Mouse (Mus musculus): Measurements from ENCODE around the gene Lypd8. TPM values are rescaled to one million over a fixed set of nuclear protein-coding genes. Genes with fewer than 3 reads are reported as not detected.

Gene Lypd8
- polyA plus RNA-seq, 1 experiment, result not detected

DNA sequence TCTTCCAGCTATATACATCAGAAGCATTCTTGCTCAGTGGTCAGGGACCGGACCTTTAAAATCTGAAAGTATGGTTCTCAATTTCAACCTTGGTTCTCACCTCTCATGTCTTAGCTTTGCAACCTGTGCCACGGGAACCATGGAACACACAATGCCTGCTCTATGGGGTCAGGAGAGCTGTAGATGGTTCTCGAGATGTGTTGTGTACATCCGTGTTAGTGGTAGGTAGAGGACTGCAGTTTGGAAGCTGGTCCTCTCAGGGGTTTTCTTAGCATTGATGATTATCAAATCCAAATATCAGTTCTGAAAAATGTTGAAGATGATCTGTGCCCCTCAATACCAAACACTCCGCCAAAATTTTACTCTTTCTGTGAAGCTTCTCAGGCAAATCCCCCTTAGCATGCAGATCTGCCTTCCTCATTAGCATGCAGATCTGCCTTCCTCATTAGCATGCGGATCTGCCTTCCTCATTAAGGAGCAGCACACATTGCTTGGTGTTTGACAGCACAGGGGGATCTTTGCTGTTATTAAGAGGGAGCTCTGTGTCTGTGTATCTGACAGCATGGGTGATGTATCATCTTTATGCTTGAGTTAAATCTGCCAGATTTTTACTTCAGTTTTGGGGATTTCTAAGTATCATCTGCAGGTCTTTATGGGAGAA, 21.3 kb downstream of the Lypd8 start:
- TF ChIP-seq CEBPB (IDR thresholded peaks at IDR 0.05; ENCODE audit: low read depth), result no peak
- TF ChIP-seq MAX (IDR thresholded peaks at IDR 0.05), result no peak
- no peak for TF ChIP-seq MYOD1 (IDR thresholded peaks at IDR 0.05; ENCODE audit: control insufficient read depth, insufficient read length, low read depth)
- no peak for TF ChIP-seq CTCF (IDR thresholded peaks at IDR 0.05; ENCODE audit: control insufficient read depth, insufficient read depth, insufficient read length)
- no peak for TF ChIP-seq FOSL1 (IDR thresholded peaks at IDR 0.05; ENCODE audit: insufficient read depth, low read length, poor library complexity, severe bottlenecking)
- TF ChIP-seq USF1 (IDR thresholded peaks at IDR 0.05; ENCODE audit: low read depth), result no peak
- TF ChIP-seq MYOG (IDR thresholded peaks at IDR 0.05; ENCODE audit: control insufficient read depth, extremely low read depth, insufficient read length), result no peak
- Histone ChIP-seq H3K27me3 (ENCODE audit: control insufficient read depth, insufficient read depth, insufficient read length) (no peaks in the 10 kb centered on the region), H3K79me3 (ENCODE audit: low read depth) (no peaks in the 10 kb centered on the region), H3ac (ENCODE audit: control insufficient read depth, insufficient read length, low read depth) (no peak overlapping the region), H3K4me3 (ENCODE audit: insufficient read depth, poor library complexity, severe bottlenecking) (no peak overlapping the region), H3K36me3 (ENCODE audit: control insufficient read depth, insufficient read depth) (no peaks in the 10 kb centered on the region), H3K79me2 (ENCODE audit: control insufficient read depth, insufficient read depth) (no peaks in the 10 kb centered on the region)

- no peaks in the 10 kb centered on the region for H3K79me3 ChIP-seq (ENCODE audit: low read depth)
- no peak overlapping the region for H3ac ChIP-seq (ENCODE audit: control insufficient read depth, insufficient read length, low read depth)
- H3K27me3 ChIP-seq (ENCODE audit: control insufficient read depth, insufficient read depth, insufficient read length), result no peaks in the 10 kb centered on the region
- TF ChIP-seq CEBPB (IDR thresholded peaks at IDR 0.05; ENCODE audit: low read depth), result no peak
- no peak for TF ChIP-seq USF1 (IDR thresholded peaks at IDR 0.05; ENCODE audit: low read depth)
- TF ChIP-seq MAX (IDR thresholded peaks at IDR 0.05), result no peak
- no peak for TF ChIP-seq MYOG (IDR thresholded peaks at IDR 0.05; ENCODE audit: control insufficient read depth, extremely low read depth, insufficient read length)
- TF ChIP-seq FOSL1 (IDR thresholded peaks at IDR 0.05; ENCODE audit: insufficient read depth, low read length, poor library complexity, severe bottlenecking), result no peak
- no peak for TF ChIP-seq CTCF (IDR thresholded peaks at IDR 0.05; ENCODE audit: control insufficient read depth, insufficient read depth, insufficient read length)
- TF ChIP-seq MYOD1 (IDR thresholded peaks at IDR 0.05; ENCODE audit: control insufficient read depth, insufficient read length, low read depth), result no peak
- no peak overlapping the region for H3K4me3 ChIP-seq (ENCODE audit: insufficient read depth, poor library complexity, severe bottlenecking)
- no peaks in the 10 kb centered on the region for H3K36me3 ChIP-seq (ENCODE audit: control insufficient read depth, insufficient read depth)
- no peaks in the 10 kb centered on the region for H3K79me2 ChIP-seq (ENCODE audit: control insufficient read depth, insufficient read depth)
These were observed 21.8 kb downstream of the Lypd8 start for GRCm38 (mm10) chr11:58400655-58401054.

GRCm38 (mm10) chr11:58408066-58408465, 29.2 kb downstream of the Lypd8 start:
- TF ChIP-seq CTCF (IDR thresholded peaks at IDR 0.05; ENCODE audit: control insufficient read depth, insufficient read depth, insufficient read length) (no peak), USF1 (IDR thresholded peaks at IDR 0.05; ENCODE audit: low read depth) (no peak), CEBPB (IDR thresholded peaks at IDR 0.05; ENCODE audit: low read depth) (no peak), MAX (IDR thresholded peaks at IDR 0.05) (no peak), FOSL1 (IDR thresholded peaks at IDR 0.05; ENCODE audit: insufficient read depth, low read length, poor library complexity, severe bottlenecking) (no peak), MYOD1 (IDR thresholded peaks at IDR 0.05; ENCODE audit: control insufficient read depth, insufficient read length, low read depth) (no peak), MYOG (IDR thresholded peaks at IDR 0.05; ENCODE audit: control insufficient read depth, extremely low read depth, insufficient read length) (no peak)
- Histone ChIP-seq H3ac (ENCODE audit: control insufficient read depth, insufficient read length, low read depth) (no peak overlapping the region), H3K79me3 (ENCODE audit: low read depth) (no peaks in the 10 kb centered on the region), H3K36me3 (ENCODE audit: control insufficient read depth, insufficient read depth) (no peaks in the 10 kb centered on the region), H3K27me3 (ENCODE audit: control insufficient read depth, insufficient read depth, insufficient read length) (no peaks in the 10 kb centered on the region), H3K4me3 (ENCODE audit: insufficient read depth, poor library complexity, severe bottlenecking) (no peak overlapping the region), H3K79me2 (ENCODE audit: control insufficient read depth, insufficient read depth) (no peaks in the 10 kb centered on the region)

- TF ChIP-seq MAX (IDR thresholded peaks at IDR 0.05), result no peak
- no peak for TF ChIP-seq FOSL1 (IDR thresholded peaks at IDR 0.05; ENCODE audit: insufficient read depth, low read length, poor library complexity, severe bottlenecking)
- Histone ChIP-seq H3K27me3 (ENCODE audit: control insufficient read depth, insufficient read depth, insufficient read length) (no peaks in the 10 kb centered on the region), H3ac (ENCODE audit: control insufficient read depth, insufficient read length, low read depth) (no peak overlapping the region), H3K79me2 (ENCODE audit: control insufficient read depth, insufficient read depth) (no peaks in the 10 kb centered on the region), H3K36me3 (ENCODE audit: control insufficient read depth, insufficient read depth) (no peaks in the 10 kb centered on the region), H3K4me3 (ENCODE audit: insufficient read depth, poor library complexity, severe bottlenecking) (no peak overlapping the region), H3K79me3 (ENCODE audit: low read depth) (no peaks in the 10 kb centered on the region)
These were observed 39.5 kb downstream of the Lypd8 start for GRCm38 (mm10) chr11:58418336-58418735.

GRCm38 (mm10) chr11:58420815-58421214, 42.0 kb downstream of the Lypd8 start, which contains the start of gene 1810065E05Rik:
Gene 1810065E05Rik (plus strand): TSS chr11:58421111.
- TF ChIP-seq FOSL1 (IDR thresholded peaks at IDR 0.05; ENCODE audit: insufficient read depth, low read length, poor library complexity, severe bottlenecking) (no peak), USF1 (IDR thresholded peaks at IDR 0.05; ENCODE audit: low read depth) (no peak), MYOG (IDR thresholded peaks at IDR 0.05; ENCODE audit: control insufficient read depth, extremely low read depth, insufficient read length) (no peak), MYOD1 (IDR thresholded peaks at IDR 0.05; ENCODE audit: control insufficient read depth, insufficient read length, low read depth) (no peak), MAX (IDR thresholded peaks at IDR 0.05) (no peak), CTCF (IDR thresholded peaks at IDR 0.05; ENCODE audit: control insufficient read depth, insufficient read depth, insufficient read length) (no peak), CEBPB (IDR thresholded peaks at IDR 0.05; ENCODE audit: low read depth) (no peak)

DNA sequence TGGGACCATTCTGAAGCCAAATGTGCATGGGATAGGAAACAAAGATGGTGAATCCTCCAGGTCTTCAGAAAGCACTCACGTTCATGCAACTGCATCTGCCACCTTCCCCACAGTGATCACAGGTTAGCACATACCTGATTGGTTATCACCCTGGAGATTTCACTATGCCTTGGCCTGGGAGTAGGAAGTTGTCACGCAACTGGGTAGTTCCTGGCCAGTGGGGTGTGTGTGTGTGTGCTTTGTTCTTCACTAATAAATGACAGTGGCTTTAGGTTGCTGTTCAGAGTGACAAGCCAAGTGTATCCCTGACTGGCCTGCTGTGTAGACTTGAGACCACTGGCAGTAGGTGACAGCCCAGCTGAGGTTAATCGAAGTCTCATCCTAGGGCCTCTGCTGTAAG, 53.4 kb downstream of the Lypd8 start, which contains the start of gene Gm12253:
Gm12253 (plus strand) TSS at position 301 of the 400 bp plus-strand sequence.
- no peak within 1 kb of the TSS for H3K4me3 ChIP-seq (ENCODE audit: insufficient read depth, poor library complexity, severe bottlenecking)
- peaks cover 3% of the 10 kb centered on the region for H3K27me3 ChIP-seq (ENCODE audit: control insufficient read depth, insufficient read depth, insufficient read length)
- H3K79me2 ChIP-seq (ENCODE audit: control insufficient read depth, insufficient read depth), result no peaks in the 10 kb centered on the region
- no peak within 1 kb of the TSS for H3ac ChIP-seq (ENCODE audit: control insufficient read depth, insufficient read length, low read depth)
- TF ChIP-seq USF1 (IDR thresholded peaks at IDR 0.05; ENCODE audit: low read depth) (no peak), MYOG (IDR thresholded peaks at IDR 0.05; ENCODE audit: control insufficient read depth, extremely low read depth, insufficient read length) (no peak), MAX (IDR thresholded peaks at IDR 0.05) (no peak), FOSL1 (IDR thresholded peaks at IDR 0.05; ENCODE audit: insufficient read depth, low read length, poor library complexity, severe bottlenecking) (no peak), CEBPB (IDR thresholded peaks at IDR 0.05; ENCODE audit: low read depth) (no peak), MYOD1 (IDR thresholded peaks at IDR 0.05; ENCODE audit: control insufficient read depth, insufficient read length, low read depth) (no peak), CTCF (IDR thresholded peaks at IDR 0.05; ENCODE audit: control insufficient read depth, insufficient read depth, insufficient read length) (no peak)
- H3K36me3 ChIP-seq (ENCODE audit: control insufficient read depth, insufficient read depth), result no peaks in the 10 kb centered on the region
- no peaks in the 10 kb centered on the region for H3K79me3 ChIP-seq (ENCODE audit: low read depth)

More at GRCm38 (mm10) chr11:58420815-58421214, 42.0 kb downstream of the Lypd8 start, which contains the start of gene 1810065E05Rik:
- H3K36me3 ChIP-seq (ENCODE audit: control insufficient read depth, insufficient read depth), result no peaks in the 10 kb centered on the region
- no peak within 1 kb of the TSS for H3K4me3 ChIP-seq (ENCODE audit: insufficient read depth, poor library complexity, severe bottlenecking)
- no peaks in the 10 kb centered on the region for H3K79me2 ChIP-seq (ENCODE audit: control insufficient read depth, insufficient read depth)
- H3ac ChIP-seq (ENCODE audit: control insufficient read depth, insufficient read length, low read depth), result no peak within 1 kb of the TSS
- H3K79me3 ChIP-seq (ENCODE audit: low read depth), result no peaks in the 10 kb centered on the region
- no peaks in the 10 kb centered on the region for H3K27me3 ChIP-seq (ENCODE audit: control insufficient read depth, insufficient read depth, insufficient read length)

Measured in C2C12 (cell line).